Mouse (Mus musculus) large intestine, adult 2 months (tissue): ENCODE data around the gene AI593442. TPM values are rescaled to one million over a fixed set of nuclear protein-coding genes. Genes with fewer than 3 reads are reported as not detected.

Experiments
- DNase-seq: peaks from one replicate; pipeline ENCODE4 v3.0.0-alpha.2; 2012; ENCODE audit warnings: low read depth, low spot score
- WGBS: fragments of 180-500 bp; shearing (Covaris S2); methylation state at CpG from one replicate; pipeline ENCODE4 v1.1.7; 2018; 5-methylcytosine and 5-hydroxymethylcytosine counted together
- polyA plus RNA-seq: library from polyadenylated mRNA; depleted of rRNA; stranded (reverse); fragments of >200 nt; gene quantifications from 2 replicates; pipeline ENCODE4 v1.2.3, GENCODE M21; 2012; rRNA removed

Gene AI593442
- 0.02 and 0.07 TPM in 2 replicates for polyA plus RNA-seq

DNA sequence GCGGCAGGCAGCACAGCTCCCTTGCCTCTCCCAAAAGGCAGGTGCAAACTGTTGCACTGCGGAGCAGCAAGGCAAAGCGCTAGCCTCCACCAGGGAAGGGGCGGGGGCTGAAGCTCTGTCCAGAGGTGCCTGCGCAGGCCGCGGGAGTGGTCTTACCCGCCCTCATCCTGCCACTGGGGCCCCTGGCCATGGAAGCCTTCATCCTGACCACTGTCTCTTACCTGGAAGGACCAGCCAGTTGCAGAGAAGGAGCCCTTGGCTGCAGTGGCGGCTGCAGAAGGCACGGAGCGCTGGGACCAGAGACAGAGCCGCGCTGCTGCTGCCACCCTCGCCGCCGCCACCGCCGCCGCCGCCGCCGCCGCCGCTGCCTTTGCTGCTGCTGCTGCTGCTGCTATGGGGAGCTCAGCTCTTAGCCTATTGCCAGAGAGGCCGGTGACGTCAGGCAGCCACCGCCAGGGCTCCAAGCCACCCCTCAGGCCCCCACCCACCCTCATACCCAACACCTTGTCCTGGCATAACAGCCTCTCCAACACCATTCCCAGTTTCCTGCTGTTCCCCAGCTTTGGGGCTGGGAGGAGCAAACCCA is at the start of gene AI593442:
Gene AI593442 (minus strand): TSS at position 419 of the 586 bp plus-strand sequence.
- no peak for DNase-seq
- WGBS, result 5% methylated on average over 17 of the region's 27 CpGs

DNA sequence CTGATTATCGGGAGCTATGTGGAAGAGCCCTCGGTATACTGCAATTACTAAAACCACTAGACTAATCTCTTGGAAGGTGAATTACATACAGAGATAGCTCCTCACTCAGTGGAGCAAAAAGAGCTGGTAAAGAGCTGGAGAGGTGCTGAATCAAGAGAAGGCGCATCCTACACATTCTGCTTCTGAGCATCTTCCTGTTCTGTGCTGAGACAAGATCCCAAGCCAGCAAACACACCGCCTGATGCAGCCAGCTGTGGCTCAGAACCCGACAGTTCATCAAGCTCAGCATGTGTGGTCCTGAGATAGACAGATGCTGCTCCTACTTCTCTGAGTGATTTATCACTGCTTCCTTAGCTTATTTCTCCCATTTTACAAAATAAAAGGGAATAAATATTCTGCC is 49.2 kb upstream of the AI593442 start:
- 81% methylated on average over 5 of the region's 5 CpGs for WGBS

DNA sequence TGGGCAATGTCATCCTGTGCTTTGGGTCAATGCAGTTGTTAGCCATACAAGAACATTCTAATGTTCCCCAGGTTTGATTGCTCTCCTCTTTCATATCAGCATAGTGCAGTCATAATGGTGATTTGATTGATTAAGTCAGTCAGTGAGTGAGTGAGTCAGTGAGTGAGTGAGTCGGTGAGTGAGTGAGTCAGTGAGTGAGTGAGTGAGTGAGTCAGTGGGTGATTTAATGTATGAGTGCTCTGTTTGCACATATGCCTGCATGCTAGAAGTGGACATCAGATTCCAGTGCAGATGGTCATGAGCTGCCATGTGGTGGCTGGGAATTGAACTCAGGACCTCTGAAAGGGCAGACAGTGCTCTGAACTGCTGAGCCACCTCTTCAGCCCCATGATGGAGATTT is 43.0 kb upstream of the AI593442 start:
- no peak for DNase-seq
- WGBS, result 76% methylated on average over 1 of the region's 1 CpGs

More for the DNA sequence above, 49.2 kb upstream of the AI593442 start:
- DNase-seq, result no peak

DNA sequence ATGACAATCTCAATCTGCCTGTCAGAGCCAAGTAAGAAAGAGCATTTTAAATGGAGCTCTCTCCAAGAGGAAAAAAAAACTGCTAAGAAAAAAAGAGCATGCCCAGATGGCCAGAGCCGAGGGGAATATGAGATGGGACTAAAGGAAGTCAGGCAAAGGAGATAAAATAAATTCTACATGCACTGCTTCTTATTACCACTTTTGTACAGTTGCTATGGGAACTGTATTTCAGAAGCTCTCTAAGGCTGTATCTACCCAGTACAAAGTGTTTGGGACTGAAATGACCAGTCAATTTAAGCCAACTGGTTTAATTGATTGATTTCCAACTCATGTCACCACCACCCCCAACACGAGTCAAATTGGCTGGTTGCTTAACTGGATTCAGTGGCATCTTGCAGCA is 40.0 kb upstream of the AI593442 start:
- DNase-seq, result no peak
- WGBS, result 50% methylated on average over 2 of the region's 2 CpGs

DNA sequence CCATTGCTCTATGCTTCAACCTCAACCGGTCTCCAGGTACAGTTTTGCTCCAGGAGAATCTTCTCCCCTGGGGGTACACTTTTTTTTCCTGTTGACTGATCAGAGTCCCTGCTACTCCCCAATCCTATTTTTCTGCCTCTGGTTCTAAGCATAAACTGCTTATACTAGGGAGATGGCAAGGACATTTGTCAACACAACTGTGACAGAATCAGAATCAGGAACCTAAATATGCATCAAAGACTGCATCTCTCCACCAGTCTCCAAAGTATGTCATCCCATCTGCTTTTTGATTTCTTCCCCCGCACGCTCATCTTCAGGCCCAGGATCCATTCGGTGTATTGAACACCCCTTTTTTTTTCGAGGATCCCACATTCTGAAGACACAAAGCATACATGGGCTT is 456 bp upstream of the AI593442 start:
- DNase-seq, result no peak
- 57% methylated on average over 5 of the region's 5 CpGs for WGBS

DNA sequence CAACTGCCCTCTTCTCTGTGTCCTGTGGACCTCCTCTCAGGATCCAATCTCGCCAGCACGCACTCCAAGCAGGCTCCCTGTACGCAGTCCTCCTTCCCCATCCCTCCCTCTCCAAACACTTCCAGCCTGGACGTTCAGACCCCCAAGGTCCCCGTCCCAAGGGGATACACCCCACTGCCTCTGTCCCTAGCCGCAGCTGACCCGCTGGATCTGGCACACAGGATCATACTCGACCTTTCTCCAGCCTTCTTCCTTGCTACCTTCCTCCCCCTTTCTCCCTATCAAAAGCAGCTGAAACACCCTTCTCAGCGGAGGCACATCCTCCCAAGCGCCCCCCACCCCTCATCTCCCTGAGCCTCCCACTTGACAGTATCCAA is 753 bp downstream of the AI593442 start:
- DNase-seq, result no peak
- WGBS, result 5% methylated on average over 10 of the region's 10 CpGs

DNA sequence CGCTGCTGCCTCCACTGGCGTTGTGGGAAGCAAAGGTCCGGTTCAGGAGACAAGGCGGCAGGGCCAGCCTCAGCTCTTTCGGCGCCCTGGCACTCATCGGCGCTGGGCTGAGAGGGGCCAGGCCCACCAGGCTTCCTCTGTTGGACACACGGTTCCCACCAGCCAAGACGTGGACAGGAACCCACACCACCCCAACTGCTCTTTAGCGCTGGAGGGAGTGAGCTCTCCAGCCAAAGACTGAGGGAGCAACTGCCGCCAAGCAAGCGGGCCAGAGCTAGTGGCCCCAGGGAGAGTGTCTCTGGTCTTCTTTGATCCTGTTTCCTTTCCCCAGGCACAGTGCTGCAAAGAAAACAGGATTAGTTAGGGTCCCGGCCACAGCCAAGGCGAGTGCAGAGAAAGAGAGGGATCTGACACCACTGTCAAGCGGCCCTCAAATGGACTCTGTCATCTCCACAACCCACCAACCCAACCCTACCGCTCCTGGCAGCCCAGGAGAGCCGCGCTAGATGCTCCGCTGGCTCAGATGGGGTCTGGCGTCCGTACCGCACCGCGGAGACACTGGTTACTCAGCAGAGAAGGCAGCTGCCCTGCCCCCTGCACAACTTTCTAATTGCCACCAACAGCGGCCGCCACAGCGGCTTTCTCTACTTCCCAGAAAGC is 1.3 kb downstream of the AI593442 start:
- 3% methylated on average over 28 of the region's 28 CpGs for WGBS
- DNase-seq, result no peak

DNA sequence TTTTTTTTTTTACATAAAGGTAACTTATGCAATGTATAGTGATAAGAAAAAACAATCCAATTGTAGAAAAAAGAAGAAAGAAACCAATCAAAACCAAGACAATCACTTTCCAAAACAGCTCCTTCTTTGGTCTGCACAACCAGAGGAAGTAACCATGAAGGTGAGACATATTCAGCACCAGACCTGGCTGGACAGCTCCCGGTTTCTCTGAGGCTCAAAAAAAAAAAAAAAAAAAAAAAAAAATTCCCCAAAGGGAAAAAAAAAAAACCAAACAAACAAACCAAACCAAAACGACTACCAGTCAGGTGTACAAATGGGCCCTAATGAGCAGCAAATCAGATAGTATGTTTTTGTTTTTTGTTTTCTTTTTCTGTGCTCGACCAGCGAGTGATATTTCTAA is 3.0 kb downstream of the AI593442 start:
- no peak for DNase-seq
- 24% methylated on average over 4 of the region's 4 CpGs for WGBS

DNA sequence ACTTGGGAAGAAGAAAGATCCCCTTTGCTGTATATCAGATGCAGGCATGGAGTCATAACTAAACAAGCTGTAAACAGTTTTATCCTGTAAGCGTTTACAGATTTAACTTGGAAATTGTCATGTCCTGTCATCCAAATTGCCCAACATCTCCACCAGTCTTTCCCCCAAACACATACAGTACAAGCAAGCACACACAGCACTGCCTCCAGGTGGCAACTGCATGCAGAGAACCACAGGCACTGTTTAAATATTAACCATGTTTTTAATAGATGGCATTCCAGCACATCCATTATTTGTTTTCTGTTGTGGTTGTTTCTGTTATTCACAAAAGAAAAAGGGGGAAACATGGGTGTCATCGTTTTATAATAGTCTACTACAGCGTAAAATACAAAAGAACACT is 3.6 kb downstream of the AI593442 start:
- DNase-seq, result no peak
- 59% methylated on average over 3 of the region's 3 CpGs for WGBS

DNA sequence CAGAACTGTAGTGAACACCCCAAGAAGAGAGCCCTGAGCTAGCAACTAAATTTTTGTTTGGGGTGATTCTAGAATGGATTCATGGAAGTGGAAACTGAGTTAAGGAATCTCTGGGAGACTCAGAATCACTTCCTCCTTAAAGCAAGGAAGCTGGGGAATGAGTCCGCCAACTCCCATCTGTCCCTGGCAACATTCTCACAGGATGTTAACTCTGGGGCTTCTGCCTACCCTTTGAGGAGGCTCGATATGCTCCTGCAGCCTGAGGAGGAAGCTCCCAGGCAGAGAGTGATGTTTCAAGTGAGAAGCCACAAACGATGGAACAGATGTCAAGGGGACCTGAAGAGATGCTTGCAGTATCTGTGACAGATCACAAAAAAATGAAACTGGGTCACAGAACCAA is 18.2 kb downstream of the AI593442 start:
- 76% methylated on average over 3 of the region's 3 CpGs for whole genome bisulfite sequencing
- no peak for DNase-seq

DNA sequence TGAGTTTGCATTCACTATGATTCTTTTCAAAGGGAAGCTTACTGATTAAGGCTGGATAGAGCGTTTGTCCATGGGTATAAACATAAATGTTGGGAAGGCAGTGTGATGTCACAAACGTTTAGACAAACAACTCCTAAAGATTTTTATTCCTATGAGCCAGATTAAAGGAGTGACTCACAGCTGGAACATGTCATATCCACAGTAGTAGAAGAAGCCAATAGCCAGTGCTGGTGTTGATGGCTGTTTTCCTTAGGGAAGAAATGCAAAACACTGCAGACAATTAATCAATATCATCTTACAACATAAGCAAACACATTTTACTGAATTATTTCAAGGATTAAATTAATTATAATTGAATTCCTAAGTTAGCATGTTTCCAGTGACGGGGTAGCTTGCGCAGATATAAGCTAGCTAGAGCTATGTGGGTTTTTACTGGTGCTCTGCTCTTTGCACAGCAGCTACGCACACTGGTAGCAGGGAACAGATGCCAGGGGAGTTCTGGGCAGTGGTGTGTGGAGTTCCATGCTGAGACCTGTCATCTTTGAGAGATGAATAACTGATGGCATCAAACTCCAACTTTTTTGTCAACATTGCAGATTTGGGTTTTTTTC is 29.1 kb downstream of the AI593442 start:
- WGBS, result 67% methylated on average over 5 of the region's 5 CpGs
- DNase-seq, result no peak

DNA sequence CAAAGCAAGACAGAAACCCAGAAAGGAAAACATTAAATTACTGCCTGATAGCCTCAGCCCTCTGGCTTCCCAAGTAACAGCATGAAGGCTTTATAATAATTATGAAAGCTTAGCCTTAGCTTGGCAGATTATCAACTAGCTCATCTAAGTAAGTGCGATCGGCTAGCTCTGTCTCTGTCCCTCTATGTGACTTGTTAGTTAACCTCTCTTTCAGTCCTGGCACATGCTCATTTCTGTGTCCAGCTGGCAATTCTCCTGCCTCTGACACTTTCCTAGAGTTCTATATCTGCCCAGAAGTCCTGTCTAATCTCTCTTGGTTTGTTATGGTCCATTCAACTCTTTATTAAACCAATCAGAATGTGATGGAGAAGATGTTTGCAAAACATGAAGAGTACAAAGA is 34.3 kb downstream of the AI593442 start:
- 68% methylated on average over 2 of the region's 2 CpGs for WGBS
- no peak for DNase-seq

DNA sequence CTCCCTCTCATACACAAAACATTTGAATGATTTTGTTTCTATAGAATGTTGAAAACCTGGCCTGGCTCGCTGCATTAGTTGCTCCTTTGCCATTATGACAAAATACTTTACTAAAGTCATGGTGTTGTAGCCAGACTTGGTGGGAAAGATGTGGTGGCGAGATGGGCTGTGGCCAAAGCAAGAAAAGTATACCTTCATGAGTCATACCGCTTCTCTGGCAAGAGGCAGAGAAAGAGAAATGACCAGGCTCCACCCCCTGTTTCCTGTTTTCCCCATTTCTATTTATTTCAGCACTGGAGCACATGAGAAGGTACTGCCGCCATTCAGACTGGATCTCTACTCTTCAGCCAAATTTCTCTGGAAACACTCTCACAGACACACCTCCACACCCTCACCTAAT is 35.0 kb downstream of the AI593442 start:
- 56% methylated on average over 4 of the region's 4 CpGs for WGBS
- no peak for DNase-seq

DNA sequence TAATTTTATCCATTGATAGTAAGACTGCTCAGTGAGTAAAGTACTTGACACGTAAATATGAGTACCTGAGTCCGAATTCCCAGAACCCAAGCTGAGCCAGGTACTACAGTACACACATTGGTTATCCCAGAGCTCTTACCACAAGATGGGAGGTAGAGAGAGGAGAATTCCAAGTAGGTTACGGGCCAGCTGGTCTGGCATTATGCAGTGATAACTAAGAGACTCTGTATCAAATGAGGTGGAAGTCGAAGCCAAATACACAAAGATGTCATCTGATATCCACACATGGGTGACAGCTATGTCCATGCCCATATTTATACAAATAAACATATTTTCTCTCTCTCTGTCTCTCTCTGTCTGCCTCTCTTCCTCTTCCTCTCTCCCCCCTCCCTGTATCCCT is 35.4 kb downstream of the AI593442 start:
- no peak for DNase-seq
- WGBS, result 90% methylated on average over 4 of the region's 4 CpGs

DNA sequence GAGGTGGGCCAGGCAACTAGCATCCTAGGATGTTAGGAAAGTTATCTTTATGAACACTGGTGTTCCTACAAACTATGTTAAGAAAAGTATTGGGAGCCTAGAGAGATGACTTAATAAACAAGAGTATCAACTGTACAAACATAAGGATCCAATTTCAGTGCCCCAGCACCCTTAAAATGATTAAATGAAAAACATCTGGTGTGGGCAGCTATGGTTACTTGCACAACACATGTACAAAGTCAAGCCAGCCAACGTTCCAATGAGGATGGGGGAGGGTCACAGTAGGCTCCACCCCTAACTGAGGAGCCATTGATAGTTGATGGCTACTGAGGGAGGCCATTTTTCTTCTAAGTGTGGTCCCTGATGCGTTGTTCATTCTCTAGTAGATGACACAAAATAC is 43.6 kb downstream of the AI593442 start:
- 67% methylated on average over 2 of the region's 2 CpGs for WGBS
- no peak for DNase-seq

DNA sequence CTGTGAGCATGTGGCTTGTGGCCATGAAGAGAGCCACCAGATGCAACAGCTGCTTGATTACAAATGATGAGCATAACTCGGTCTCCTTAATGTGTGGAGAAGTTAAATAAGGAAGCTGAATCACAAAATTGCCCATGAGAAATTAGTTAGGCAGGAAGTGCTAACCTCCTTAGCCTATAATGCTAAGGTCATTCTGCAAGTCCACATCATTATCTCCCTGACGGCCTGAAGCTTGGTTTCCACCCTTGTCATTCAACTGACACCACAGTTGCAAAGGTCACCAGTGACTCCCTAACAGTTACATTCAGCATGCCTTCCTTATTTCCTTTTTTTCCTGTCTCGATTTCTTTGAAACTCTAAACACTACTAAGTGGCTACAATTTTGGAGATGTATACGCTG is 55.7 kb downstream of the AI593442 start:
- DNase-seq, result no peak
- 59% methylated on average over 4 of the region's 4 CpGs for whole genome bisulfite sequencing
